Mouse (Mus musculus): Measurements from ENCODE around the gene Olfr239. TPM values are rescaled to one million over a fixed set of nuclear protein-coding genes. Genes with fewer than 3 reads are reported as not detected.
"Not testable (repeated sequence)": the region's sequence is repeated elsewhere in the genome, so short reads cannot be mapped to it uniquely, and the experiment has no call there.

Gene Olfr239
- not detected in 2 replicates for polyA plus RNA-seq (2015; fragmentation: Nextera tagmentation; extraction: Ambion mirVana)

DNA sequence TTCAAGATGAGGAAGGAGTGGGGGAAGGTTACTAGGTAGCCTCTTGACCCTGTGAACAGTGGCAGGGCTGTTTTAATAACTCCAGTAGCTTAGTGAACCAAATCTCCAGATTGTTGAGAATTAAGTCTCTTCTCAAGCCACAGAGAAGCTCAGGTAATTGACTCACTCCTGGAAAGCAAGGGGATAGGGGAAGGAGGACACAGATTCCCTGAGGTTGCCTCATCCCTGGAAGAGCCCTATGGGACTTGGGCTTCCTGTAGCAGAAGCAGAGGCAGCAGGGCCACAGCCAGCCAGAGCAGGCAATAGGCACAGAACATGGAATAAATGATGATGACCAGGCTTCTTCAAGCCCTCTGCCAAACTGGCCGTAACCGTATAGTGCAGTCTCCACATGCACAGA lies at the start of gene Olfr239:
Gene Olfr239, plus strand, starts transcription at position 301 of the 400 bp plus-strand sequence.
- not testable (repeated sequence) for H3K4me1 ChIP-seq; H3K4me2 ChIP-seq; H3K27me3 ChIP-seq (replicated peaks); ATAC-seq (ENCODE audit: insufficient read depth, low FRiP score, low read depth); H3K9ac ChIP-seq; H3K36me3 ChIP-seq; H3K4me3 ChIP-seq (replicated peaks); H3K27ac ChIP-seq; H3K9me3 ChIP-seq
- WGBS: no CpG with 5 or more reads among the region's 2 CpGs

DNA sequence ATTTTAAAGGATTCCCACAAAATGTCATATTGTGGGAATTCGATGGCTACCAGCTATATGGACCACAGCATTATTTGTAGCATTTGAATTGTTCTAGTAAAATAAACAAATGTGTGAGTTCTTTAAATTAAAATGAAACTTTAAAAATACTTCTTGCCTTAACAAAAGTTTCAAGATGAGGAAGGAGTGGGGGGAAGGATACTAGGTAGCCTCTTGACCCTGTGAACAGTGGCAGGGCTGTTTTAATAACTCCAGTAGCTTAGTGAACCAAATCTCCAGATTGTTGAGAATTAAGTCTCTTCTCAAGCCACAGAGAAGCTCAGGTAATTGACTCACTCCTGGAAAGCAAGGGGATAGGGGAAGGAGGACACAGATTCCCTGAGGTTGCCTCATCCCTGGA lies 23.0 kb upstream of the Olfr239 start, which contains the start of gene Olfr55:
Gene Olfr55, plus strand, starts transcription at position 301 of the 400 bp plus-strand sequence.
- H3K36me3 ChIP-seq; ATAC-seq (ENCODE audit: insufficient read depth, low FRiP score, low read depth); H3K4me2 ChIP-seq: not testable (repeated sequence)

DNA sequence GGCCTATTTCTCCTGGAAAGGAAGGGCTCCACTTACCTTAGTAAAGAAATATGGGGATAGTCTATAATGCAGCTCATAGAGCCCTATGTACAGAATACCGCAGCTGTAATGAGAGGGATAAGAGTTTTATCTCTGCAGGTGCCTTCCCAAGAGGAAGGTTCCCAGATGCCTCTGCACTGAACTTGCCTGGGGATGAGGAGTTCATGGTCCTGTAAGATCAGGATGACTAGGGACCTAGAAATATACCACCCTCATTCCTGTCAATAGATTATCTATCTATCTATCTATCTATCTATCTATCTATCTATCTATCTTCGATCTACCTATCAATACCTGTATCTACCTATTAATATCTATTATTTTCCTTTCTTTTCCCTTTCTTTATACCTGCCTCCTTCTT lies 30.5 kb downstream of the Olfr239 start, which contains the start of gene Olfr1564:
Gene Olfr1564, minus strand, starts transcription at position 101 of the 400 bp plus-strand sequence.
- H3K27ac ChIP-seq: no peak within 1 kb of the TSS
- 86% methylated on average over 2 of the region's 2 CpGs for WGBS
- no peaks in the 10 kb centered on the region for H3K9me3 ChIP-seq
- no peaks in the 10 kb centered on the region for H3K4me1 ChIP-seq
- no peaks in the 10 kb centered on the region for H3K27me3 ChIP-seq (replicated peaks)
- H3K9ac ChIP-seq: no peak within 1 kb of the TSS
- no peak within 1 kb of the TSS for H3K4me2 ChIP-seq
- no peak for ATAC-seq (ENCODE audit: insufficient read depth, low FRiP score, low read depth)
- H3K4me3 ChIP-seq (replicated peaks): no peak within 1 kb of the TSS
- no peaks in the 10 kb centered on the region for H3K36me3 ChIP-seq

More for the DNA sequence above, 23.0 kb upstream of the Olfr239 start, which contains the start of gene Olfr55:
- H3K4me1 ChIP-seq; H3K27ac ChIP-seq; H3K4me3 ChIP-seq (replicated peaks); H3K9me3 ChIP-seq; H3K9ac ChIP-seq; H3K27me3 ChIP-seq (replicated peaks): not testable (repeated sequence)
- 77% methylated on average over 1 of the region's 1 CpGs for WGBS

DNA sequence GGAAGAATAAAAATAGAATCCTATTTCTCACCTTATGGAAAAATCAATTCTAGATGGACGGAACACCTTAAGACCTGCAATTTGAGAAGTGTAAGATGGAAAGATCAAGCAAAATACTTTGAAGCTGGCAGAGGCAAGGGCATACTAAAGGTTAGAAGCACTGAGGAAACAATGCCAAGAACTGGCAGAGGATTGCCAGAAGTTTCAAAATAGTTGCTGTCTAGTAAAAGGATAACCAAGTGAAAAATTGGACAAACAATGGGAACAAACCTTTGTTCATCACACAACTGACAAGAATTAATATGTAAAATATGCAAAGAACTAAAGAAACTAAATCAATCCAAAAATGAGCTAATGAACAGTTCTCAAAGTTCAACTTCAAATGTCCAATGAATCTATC lies 45.5 kb downstream of the Olfr239 start:
- H3K9ac ChIP-seq; H3K9me3 ChIP-seq; H3K4me3 ChIP-seq (replicated peaks); H3K4me2 ChIP-seq; H3K27me3 ChIP-seq (replicated peaks); H3K27ac ChIP-seq; H3K4me1 ChIP-seq; ATAC-seq (ENCODE audit: insufficient read depth, low FRiP score, low read depth): not testable (repeated sequence)
- peaks cover 12% of the 10 kb centered on the region for H3K36me3 ChIP-seq
- 91% methylated on average over 1 of the region's 1 CpGs for WGBS

Other genes with a start within 250 kb of the Olfr239 start
- gene Cyp4f13, start 243.9 kb upstream of the Olfr239 start, polyA plus RNA-seq (2015; fragmentation: Nextera tagmentation; extraction: Ambion mirVana): 17.6 and 18.4 TPM in 2 replicates
- 10.9 and 12.1 TPM in 2 replicates for gene Zfp472, start 225.5 kb upstream of the Olfr239 start, polyA plus RNA-seq (2015; fragmentation: Nextera tagmentation; extraction: Ambion mirVana)
- gene Zfp952, start 198.2 kb upstream of the Olfr239 start, polyA plus RNA-seq (2015; fragmentation: Nextera tagmentation; extraction: Ambion mirVana): 10.9 and 11.3 TPM in 2 replicates
- gene Zfp763, start 157.9 kb upstream of the Olfr239 start, polyA plus RNA-seq (2015; fragmentation: Nextera tagmentation; extraction: Ambion mirVana): 10.3 and 10.8 TPM in 2 replicates
- not detected in 2 replicates for gene 4921501E09Rik, start 123.2 kb upstream of the Olfr239 start, polyA plus RNA-seq (2015; fragmentation: Nextera tagmentation; extraction: Ambion mirVana)
- 7.8 and 9.1 TPM in 2 replicates for gene Zfp563, start 102.0 kb upstream of the Olfr239 start, polyA plus RNA-seq (2015; fragmentation: Nextera tagmentation; extraction: Ambion mirVana)
- 0.04 TPM in 1 of 2 replicates, not detected in the other for gene Morc2b, start 51.6 kb upstream of the Olfr239 start, polyA plus RNA-seq (2015; fragmentation: Nextera tagmentation; extraction: Ambion mirVana)
- not detected in 2 replicates for gene Olfr55, start 22.9 kb upstream of the Olfr239 start, polyA plus RNA-seq (2015; fragmentation: Nextera tagmentation; extraction: Ambion mirVana)
- gene Olfr1564, start 30.4 kb downstream of the Olfr239 start, polyA plus RNA-seq (2015; fragmentation: Nextera tagmentation; extraction: Ambion mirVana): not detected in 2 replicates
- gene Zfp955a, start 63.8 kb downstream of the Olfr239 start, polyA plus RNA-seq (2015; fragmentation: Nextera tagmentation; extraction: Ambion mirVana): 13.8 and 15.0 TPM in 2 replicates
- 0.03 TPM in 2 replicates for gene Olfr63, start 73.4 kb downstream of the Olfr239 start, polyA plus RNA-seq (2015; fragmentation: Nextera tagmentation; extraction: Ambion mirVana)
- 10.9 and 11.5 TPM in 2 replicates for gene Zfp955b, start 98.2 kb downstream of the Olfr239 start, polyA plus RNA-seq (2015; fragmentation: Nextera tagmentation; extraction: Ambion mirVana)
- gene Zfp81, start 167.6 kb downstream of the Olfr239 start, polyA plus RNA-seq (2015; fragmentation: Nextera tagmentation; extraction: Ambion mirVana): 7.6 and 8.5 TPM in 2 replicates
- gene Zfp101, start 203.3 kb downstream of the Olfr239 start, polyA plus RNA-seq (2015; fragmentation: Nextera tagmentation; extraction: Ambion mirVana): 12.6 and 17.6 TPM in 2 replicates
- gene Actl9, start 241.6 kb downstream of the Olfr239 start, polyA plus RNA-seq (2015; fragmentation: Nextera tagmentation; extraction: Ambion mirVana): not detected in 2 replicates

All from stomach, embryonic 15.5 days (tissue).